Mouse (Mus musculus): ENCODE measurements around the gene Zbtb26.
A peak's percentile ranks its signal among the peaks of the same experiment; 100 is the strongest.

The Zbtb26 gene

DNA sequence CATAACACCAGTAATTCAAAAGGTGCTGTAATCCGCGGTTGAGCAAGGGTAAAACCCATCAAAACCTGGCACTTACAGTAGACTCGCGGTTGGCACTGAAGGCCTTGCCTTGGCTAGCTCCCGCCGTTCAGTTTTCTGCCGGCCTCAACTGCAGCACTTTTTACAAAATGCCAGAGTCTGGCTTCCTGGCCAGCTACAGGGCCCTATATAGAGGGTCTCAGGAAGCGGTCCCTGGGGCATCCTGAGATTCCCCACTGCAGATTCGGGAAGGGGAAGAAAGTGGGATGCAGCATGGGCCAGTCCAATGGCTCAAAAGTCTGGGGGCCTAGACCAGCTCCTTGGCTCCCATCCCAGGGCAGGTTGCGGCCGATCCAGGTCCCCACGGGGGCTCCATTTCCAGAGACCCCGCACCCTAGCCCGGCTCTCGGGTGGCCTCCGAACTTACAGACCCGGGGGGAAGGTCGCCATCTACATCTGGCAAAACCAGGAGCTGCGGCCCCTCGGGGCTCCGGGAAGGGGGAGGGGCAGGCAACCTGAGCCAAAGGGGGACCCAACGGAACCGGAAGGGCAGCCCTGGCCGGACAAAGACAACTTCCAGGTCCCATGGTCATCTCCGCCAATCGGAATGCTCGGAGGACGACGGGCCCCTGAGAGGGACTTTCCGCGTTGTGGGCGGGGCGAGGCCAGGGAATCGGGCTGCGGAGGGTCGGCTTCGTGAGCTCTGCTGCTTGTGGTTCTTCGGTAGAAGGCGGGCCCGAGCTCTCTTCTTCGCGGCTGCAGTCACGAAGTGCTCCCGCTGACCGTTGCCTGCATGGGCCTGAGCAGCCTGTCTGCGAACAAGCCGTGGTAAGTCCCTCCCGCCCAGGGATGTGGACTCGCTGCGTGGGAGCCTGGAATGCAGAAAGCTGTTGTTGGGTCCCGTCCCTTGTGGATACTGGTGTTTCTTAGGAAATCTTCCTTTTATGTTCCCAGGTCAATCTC lies at the start of gene Zbtb26, which contains the start of the genes Zbtb6 and Rabgap1:
Gene Zbtb26, minus strand, starts transcription at position 525 of the 981 bp plus-strand sequence.
Gene Zbtb6, minus strand, starts transcription at position 561 of the 981 bp plus-strand sequence.
Gene Rabgap1, plus strand, starts transcription at position 669 of the 981 bp plus-strand sequence.
- peak; percentile 85 to 90 for DNase-seq

GRCm38 (mm10) chr2:37488956-37489355 lies 46.0 kb upstream of the Zbtb26 start:
- no peak for DNase-seq

- DNase-seq: no peak
Observed at GRCm38 (mm10) chr2:37486408-37486807, 43.5 kb upstream of the Zbtb26 start.

- DNase-seq: no peak
Observed at GRCm38 (mm10) chr2:37485370-37485769, 42.4 kb upstream of the Zbtb26 start.

DNA sequence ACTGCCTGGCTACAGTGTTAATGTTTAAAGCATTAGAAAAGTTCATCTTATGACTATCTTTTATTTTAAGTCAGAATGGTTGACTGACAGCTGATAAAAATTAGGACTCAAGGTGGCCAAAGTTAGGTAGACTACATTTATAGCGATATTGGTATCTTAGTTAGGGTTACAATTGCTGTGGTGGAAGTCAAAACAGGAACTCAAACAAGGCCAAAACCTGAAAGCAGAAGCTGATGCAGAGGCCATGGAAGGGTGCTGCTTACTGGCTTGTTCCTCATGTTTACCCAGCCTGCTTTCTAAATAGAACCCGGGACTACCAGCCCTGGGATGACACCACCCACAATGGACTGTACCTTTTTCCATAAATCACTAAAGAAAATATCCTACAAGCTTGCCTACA lies 41.2 kb upstream of the Zbtb26 start:
- DNase-seq: no peak

- DNase-seq: no peak
Observed at GRCm38 (mm10) chr2:37480039-37480438, 37.1 kb upstream of the Zbtb26 start.

GRCm38 (mm10) chr2:37479559-37479958 lies 36.6 kb upstream of the Zbtb26 start:
- DNase-seq: no peak

DNA sequence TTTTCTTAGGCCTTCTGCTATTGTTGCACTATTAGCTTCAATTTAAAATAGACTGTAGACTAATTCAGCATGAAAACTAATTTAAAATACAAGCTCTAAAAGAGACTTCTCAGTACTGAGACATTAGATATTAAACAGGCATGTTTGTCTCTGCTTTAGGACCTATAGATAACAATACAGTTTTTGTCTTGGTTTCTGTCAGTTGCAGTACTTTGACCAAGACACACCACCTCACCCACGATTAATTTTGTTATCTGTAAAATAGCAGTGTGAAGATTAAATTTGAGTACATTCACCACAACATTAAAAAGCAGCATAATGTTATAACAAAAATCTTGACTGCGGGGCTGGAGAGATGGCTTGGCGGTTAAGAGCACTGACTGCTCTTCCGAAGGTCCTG lies 23.3 kb upstream of the Zbtb26 start:
- DNase-seq: no peak

DNA sequence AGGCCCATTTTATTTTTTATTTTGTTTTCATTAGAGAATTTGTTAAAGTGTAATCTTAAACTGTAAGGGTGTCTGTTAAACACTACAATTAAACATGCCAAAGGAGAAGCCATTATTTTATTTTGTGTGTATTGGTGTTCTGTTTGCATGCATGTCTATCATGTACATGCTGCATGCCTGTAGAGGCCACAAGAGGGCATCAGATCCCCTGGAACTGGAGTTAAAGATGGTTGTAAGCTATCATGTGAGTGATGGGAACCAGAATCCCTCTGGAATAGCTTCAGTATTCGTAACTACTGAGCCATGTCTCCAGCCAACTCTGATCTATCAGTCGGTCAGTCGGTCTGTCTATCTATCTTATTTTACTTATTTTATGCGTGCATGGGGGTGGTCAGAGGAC lies 17.8 kb upstream of the Zbtb26 start:
- no peak for DNase-seq

GRCm38 (mm10) chr2:37452376-37452760 lies 9.4 kb upstream of the Zbtb26 start:
- DNase-seq: no peak

DNA sequence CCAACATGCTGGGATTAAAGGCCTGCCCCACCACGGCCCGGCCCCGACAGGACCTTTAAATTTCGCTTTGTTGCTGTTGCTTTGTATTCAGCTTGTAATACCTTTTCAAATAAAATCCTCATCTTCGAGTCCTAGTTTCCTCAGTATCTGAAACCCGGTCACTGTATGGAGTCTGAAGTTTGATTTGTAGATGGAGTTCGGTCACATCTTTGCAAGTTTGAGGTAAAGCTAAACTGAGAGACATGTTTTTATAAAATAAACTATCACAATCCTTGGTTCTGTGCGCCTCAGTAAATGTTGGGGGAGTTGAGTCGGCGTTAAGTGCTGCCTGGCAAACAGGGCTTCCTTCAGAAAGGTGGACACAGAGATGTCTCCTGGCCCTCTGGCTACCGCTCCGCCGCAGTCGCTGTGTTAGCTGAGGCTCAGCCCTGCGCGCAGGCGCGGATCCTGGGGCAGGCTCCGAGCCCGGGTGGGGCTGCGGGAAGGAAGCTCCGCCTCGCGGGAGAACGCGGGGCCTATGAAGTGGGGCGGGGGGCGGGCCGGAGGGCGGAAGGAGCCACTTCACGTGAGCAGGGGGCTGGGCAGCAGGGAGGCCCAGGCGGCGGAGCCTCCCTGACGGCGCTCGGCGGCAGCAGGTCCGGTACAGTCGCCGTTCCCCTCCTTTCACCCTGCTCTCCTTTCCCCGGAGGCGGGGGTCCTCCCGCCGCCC lies 8.9 kb upstream of the Zbtb26 start:
- DNase-seq: peak; percentile 88 to 91

DNA sequence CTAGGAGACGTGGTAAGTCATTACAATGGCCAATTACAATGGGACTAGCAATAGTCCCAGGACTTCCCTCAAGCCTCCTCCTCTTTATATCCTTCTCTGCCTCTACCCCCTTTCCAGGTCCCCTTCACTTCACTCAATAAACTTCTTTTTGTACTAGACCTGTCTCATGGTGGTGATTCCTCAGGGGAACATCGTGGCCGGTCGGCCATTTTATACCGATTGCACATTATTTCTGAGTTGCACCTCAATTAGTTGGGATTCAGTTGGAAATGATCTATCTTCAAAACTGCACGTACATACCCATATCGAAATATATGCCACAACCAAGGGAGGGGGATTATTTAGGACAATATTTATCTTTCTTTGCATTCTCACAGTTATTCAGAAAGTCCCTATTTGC lies 11.3 kb downstream of the Zbtb26 start:
- DNase-seq: no peak

GRCm38 (mm10) chr2:37430593-37431464 lies 12.1 kb downstream of the Zbtb26 start:
- DNase-seq: peak; percentile 62 to 79

DNA sequence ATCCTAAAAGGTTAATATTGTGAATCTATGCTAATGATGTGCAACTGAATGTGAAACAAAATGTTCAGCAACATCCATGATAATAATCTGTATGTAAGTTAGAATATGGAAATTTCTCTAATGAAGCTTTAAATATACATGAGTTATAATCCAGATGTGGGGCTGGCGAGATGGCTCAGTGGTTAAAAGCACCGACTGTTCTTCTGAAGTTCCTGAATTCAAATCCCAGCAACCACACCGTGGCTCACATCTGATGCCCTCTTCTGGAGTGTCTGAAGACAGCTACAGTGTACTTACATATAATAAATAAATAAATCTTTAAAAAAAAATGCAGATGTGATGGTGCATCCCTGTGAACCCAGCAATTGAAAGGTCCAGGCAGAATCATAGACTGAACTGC lies 19.3 kb downstream of the Zbtb26 start:
- DNase-seq: no peak

GRCm38 (mm10) chr2:37422306-37423304 lies 20.3 kb downstream of the Zbtb26 start, which contains the start of gene Rc3h2:
Gene Rc3h2, minus strand, starts transcription at chr2:37422903.
- peak; percentile 88 to 94 for DNase-seq

DNA sequence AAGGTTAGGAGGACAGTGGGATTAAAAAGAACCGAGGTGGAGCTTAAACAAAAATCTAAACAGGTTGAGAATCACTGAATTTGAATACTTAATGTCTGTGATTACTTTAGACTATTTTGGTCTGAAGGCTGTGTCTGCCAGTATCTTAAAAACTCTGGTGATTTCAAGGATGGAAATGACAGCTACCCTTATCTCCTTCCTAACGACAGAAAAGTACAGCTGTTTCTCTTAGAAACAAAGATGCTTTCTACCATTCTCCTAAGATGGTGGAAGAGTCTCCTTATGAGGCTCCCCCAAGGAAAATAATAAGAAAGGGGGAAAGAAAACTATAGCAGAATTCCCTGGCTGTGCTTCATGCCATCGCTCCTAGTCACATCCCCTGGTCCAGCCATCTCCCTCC lies 21.0 kb downstream of the Zbtb26 start:
- no peak for DNase-seq

GRCm38 (mm10) chr2:37395539-37395938 lies 47.4 kb downstream of the Zbtb26 start:
- DNase-seq: no peak

GRCm38 (mm10) chr2:37382921-37383320 lies 60.0 kb downstream of the Zbtb26 start:
- no peak for DNase-seq
